Mouse (Mus musculus) adrenal gland, postnatal 10 days (tissue): ENCODE data around the gene Plcd1. TPM values are rescaled to one million over a fixed set of nuclear protein-coding genes. Genes with fewer than 3 reads are reported as not detected.

Experiments used
- DNase-seq: peaks from one replicate; pipeline ENCODE4 v3.0.0; 2021; ENCODE audit warnings: mixed read lengths
- total RNA-seq, 2 experiments: library from RNA; stranded (reverse); gene quantifications; 2 replicates each; pipeline ENCODE4 v1.2.3; 2021

The Plcd1 gene
- total RNA-seq, 2 experiments from 2014 or later = 11.2 to 15.6 TPM

DNA sequence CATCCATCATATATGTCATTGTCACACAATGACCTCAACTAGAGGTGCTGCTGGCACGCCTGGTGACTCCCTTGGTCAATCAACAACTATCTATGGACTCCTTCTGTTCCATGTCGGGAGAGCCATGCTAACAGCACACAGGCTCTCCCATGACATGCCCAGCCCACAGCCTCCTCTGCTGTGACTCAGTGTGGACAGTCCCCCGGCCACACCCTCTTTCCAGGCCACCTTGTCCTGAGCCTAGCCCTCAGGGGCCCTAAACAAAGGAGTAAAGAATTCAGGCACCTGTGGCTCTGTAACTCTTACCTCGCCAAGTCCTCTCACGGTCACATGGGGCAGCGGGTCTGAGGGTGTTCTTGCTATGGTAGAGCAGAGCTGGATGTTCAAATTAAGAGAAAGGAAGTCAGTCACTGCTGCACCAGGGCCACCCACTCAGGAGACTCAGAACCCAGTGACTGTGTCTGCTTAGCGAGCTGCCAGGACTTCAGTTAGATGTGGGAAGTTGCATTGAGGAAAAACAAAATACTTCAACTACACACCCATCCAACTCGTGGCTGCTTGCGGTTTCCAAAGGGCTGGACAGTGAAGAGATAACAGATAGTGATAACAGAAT, 39.2 kb downstream of the Plcd1 start:
- no peak for DNase-seq

DNA sequence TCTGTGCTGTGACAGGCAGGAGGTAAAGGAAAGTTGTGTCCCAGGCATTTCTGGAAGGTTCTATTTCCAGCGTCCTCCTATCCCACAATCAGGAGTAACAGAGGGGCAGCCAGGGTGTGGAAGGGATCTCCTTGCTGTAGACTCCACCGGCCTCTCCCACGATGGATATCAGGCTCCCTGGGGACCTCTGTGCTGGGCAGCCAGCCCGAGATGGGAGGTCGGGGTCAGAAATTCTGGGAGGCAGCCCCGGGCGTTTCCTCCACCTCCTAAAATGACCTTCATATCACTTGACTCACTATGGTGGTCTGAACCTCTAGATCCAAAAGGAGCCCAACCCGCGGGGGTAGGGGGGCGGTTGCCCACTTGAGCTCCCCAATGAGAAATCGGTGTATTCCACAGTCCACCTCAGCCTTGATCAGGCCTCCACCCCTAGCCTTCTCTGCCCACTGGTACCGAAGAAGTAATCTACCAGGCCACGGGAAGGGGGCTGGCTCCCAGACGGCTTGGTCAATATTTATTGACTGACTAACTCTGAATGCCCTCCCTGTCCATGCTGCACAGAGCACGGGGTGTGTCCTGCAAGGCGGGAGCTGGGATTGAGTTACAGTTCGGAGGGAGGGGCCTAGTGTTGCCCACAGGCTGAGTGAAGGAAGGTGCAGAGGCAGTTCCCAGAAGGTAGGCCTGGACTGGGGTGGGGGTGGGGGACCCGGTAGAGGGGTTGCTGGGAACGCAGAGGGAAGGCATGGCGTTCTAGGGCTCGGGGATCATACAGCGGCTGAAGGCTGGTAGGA, 41.0 kb downstream of the Plcd1 start, which contains the start of gene Vill:
TSS of gene Vill (plus strand) at position 625 of the 791 bp plus-strand sequence.
- DNase-seq = peak; percentile 58

DNA sequence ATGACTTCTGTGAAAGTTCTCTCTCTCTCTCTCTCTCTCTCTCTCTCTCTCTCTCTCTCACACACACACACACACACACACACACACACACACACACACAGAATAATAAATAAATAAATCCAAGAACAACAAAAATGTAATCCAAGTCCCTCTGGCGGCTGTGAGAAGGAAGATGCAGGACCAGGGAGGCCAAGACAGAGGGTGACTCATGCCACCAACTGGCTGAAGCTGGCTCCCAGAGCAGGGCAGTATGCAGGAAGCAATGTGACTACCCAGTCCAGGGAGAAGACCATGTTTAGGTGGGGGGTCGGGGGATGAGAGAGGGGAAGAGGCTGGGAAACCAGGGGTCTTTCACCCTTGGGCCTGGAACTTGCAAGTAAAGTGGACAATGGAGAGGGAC, 42.1 kb downstream of the Plcd1 start:
- no peak for DNase-seq

DNA sequence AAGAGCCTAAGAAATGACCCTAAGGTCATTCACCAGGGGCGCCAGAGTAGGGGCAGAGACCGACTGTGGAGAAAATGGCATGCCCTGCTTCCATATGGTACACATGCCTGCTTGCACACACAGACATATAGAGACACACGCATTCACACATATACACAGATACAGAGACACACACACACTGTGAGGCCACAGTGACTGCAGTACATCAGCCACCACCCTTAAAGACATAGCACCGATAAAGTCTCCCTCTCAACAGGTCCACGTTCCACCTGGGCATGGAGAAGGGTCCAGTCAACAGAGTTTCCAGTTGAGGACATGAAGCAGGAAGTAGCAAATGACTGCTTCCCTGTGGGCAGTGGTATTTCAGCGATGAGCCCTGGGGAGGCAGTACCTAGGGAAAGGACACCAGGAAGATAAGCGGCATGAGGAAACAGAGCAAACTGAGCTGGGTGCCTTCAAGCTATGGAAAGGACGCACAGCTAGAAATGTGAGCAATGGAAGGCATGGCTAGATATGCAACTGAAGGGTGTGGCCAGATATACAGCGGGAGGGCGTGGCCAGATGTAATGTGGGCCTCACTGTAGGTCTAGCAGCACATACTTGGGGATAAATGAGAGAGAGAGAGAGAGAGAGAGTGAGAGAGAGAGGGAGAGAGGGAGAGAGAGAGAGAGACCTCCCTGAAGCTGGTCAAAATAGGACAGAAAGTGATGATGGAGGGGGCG, 45.0 kb downstream of the Plcd1 start:
- no peak for DNase-seq

- no peak for DNase-seq
Measured at GRCm38 (mm10) chr9:119040101-119040775, 53.1 kb downstream of the Plcd1 start.

GRCm38 (mm10) chr9:119038574-119038973, 54.7 kb downstream of the Plcd1 start:
- DNase-seq = no peak

DNA sequence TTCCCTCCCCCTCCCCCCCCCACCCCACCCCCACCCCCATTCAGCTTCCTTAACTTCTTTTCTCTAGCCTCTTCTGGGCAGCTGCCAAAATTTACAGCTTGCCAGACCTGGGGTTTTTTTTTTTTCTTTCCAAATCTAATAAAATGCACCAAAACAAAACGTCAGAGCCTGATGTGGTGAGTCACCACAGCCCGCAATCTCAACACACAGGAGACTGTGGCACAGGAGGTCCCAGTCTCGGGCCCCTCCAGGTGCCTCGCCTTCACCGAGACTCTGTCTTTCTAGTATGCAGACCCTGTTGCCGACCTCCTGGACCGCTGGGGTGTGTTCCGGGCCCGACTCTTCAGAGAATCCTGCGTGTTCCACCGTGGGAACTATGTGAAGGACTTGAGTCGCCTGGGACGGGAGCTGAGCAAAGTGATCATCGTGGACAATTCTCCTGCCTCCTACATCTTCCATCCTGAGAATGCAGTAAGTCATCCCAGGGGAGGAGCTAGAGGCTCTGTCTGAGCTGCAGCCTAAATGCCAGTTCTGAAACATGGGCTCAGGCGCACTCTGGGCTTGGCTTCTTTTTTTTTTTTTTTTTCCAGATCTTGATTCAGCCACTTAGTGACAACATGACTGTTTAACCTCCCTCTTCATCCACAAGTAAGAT, 56.1 kb downstream of the Plcd1 start:
- DNase-seq = no peak

DNA sequence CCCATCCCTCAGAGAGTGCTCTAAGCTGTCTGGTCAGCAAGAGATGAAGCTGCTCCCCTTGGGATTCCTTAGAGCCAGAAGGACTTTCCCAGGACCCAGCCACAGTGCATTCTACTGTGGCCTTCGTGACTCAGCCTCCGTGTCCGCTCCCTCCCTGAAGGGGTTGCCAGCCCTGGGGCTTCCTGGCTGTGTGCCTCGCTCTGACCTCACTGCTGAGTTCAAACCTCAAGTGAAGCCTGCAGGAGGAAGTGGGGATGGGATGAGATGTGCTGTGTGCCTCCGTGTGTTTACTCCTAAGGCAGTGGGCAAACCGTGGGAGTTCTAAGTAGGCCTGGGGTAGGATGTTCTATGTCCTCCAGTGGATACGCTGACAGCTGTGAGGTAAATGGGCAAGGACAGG, 57.5 kb downstream of the Plcd1 start:
- DNase-seq = peak; percentile 81

- DNase-seq = no peak
Measured at GRCm38 (mm10) chr9:119034676-119035665, 58.3 kb downstream of the Plcd1 start.

DNA sequence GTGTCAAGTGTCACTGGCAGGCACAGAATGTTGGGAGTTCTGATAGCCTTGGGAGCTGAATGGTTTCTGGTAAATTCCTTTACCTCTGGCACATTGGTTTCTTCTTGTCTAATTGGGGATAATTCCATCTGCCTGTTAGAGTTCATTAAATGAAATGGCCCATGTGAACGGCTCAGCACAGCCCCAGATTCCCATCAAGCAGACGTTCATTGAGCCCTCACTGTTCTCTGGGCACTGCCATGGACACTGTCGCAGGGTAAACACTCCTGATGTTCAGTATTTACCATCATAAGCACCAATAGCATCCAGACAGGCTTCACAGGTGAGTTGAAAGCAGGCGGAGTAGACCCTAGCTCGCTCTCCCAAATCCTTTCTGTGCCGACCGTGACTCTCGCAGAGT, 59.2 kb downstream of the Plcd1 start:
- no peak for DNase-seq

GRCm38 (mm10) chr9:119033111-119033921, 60.0 kb downstream of the Plcd1 start:
- no peak for DNase-seq

DNA sequence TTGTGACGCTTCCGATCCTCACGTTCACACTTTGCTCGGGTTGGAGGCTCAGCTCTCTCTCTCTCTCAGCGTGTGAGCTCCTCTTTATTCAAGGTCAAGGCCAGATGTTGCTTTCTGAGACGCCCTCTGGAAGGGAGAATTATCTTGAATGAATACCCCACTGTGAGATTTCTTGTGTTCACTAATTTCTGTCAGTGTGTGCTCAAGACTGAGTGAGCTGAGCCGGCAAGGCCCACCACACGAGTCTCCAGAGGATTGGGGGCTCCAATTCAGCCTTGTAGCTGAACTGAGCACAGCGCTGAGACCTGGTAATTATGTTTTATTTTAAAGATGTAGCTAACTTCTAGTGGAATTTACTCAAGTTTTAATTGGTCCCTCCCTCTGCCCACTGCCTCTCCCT, 60.8 kb downstream of the Plcd1 start:
- DNase-seq = no peak

- peak; percentile 73 for DNase-seq
Measured at GRCm38 (mm10) chr9:119031772-119032171, 61.5 kb downstream of the Plcd1 start.

GRCm38 (mm10) chr9:119031038-119031437, 62.3 kb downstream of the Plcd1 start:
- no peak for DNase-seq

DNA sequence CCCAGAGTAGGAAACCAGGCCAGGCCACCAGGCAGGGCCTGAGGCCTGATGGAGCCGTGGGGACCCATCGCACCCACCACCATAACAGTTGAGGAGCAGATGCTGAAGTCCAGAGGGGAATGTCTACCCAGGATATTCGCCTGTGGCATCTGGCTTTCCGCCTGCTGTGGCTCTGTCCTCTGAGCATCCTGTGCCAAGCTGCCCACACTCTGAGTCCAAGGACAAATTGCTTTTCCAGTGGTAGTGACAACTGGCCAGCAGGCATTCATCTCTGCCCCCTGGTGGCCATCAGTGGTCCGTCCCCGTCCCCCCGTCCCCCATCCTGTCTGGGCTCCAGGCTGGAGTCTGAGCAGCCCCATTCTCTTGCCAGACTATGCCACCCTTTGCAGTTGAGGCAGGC, 63.7 kb downstream of the Plcd1 start:
- peak; percentile 87 for DNase-seq

GRCm38 (mm10) chr9:119028226-119029195, 64.8 kb downstream of the Plcd1 start:
- peak; percentile 58 for DNase-seq

DNA sequence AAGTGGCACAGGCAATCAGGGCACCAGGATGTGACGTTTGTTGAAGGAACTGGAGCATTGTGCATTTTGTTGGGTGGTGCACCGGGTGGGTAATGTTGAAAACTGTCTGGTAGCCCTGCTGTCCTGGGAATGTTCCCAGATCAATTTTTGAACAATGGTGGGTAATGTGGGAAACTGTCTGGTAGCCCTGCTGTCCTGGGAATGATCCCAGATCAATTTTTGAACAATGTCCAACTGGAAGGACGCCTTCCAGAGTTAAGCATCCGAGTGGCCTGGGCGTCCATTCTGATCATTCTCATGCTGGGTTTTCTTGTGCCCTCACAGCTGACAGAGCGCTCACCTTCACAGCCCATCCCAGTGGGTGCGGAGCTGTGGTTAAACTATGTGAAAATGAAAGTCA, 66.0 kb downstream of the Plcd1 start:
- DNase-seq = no peak

GRCm38 (mm10) chr9:119025832-119026331, 67.4 kb downstream of the Plcd1 start:
- no peak for DNase-seq
